ENCODE assay signal across 14 mouse cellular contexts in genomic region chr1:62752055-62752454, GRCm38 (mm10). TPM values are rescaled to one million over a fixed set of nuclear protein-coding genes. Genes with fewer than 3 reads are reported as not detected.
DNase-seq lines count a peak whose midpoint lies in the region; ATAC-seq and TF ChIP-seq lines count a peak whose summit lies in the region.
"Had no signal": no experiment of that assay in that cellular context is flagged by ENCODE, and none has a peak within 500 bp of the region (broad histone marks: within the 10 kb centered on the region; RNA-seq: fewer than 3 reads in every experiment).

No protein-coding gene starts in this region.

- no peak overlapping the region for H3K4me3 ChIP-seq in midbrain, embryonic 12.5 days
- no peak overlapping the region for H3K4me3 ChIP-seq in midbrain, postnatal 0 days (ENCODE audit: low read depth, low read length)
- no peak overlapping the region for H3K4me3 ChIP-seq in embryonic facial prominence, embryonic 15.5 days (replicated peaks)
- no peak overlapping the region for H3K4me3 ChIP-seq in midbrain, embryonic 16.5 days (ENCODE audit: low read depth, low read length)
- H3K4me3 ChIP-seq: left cerebral cortex, adult 2 months; lung, embryonic 15.5 days had no signal

- H3K27me3 ChIP-seq in midbrain, embryonic 12.5 days, result peaks cover 62% of the 10 kb centered on the region
- no peaks in the 10 kb centered on the region for H3K27me3 ChIP-seq in midbrain, postnatal 0 days (ENCODE audit: insufficient read depth, low read length)
- H3K27me3 ChIP-seq in embryonic facial prominence, embryonic 15.5 days, result no peaks in the 10 kb centered on the region
- H3K27me3 ChIP-seq in midbrain, embryonic 16.5 days (ENCODE audit: control insufficient read depth, insufficient read depth, low read depth, low read length), result no peaks in the 10 kb centered on the region; the same call in 1 of the 2 replicates
- H3K27me3 ChIP-seq: lung, embryonic 15.5 days had no signal

- peak; percentile 21; the same call in 1 of the 2 replicates for ATAC-seq in midbrain, embryonic 12.5 days (ENCODE audit: low FRiP score, low read depth)
- ATAC-seq in midbrain, postnatal 0 days (ENCODE audit: low FRiP score), result no peak
- ATAC-seq in embryonic facial prominence, embryonic 15.5 days (ENCODE audit: insufficient number of reproducible peaks, low FRiP score, low TSS enrichment, low read depth), result peak; percentile 64; the same call in 1 of the 2 replicates
- ATAC-seq in midbrain, embryonic 16.5 days, result no peak

- DNase-seq in heart, adult 11 months, result peak; percentile 82
- DNase-seq in heart, adult 9 months (ENCODE audit: low spot score in 2 of 2), result no peak
- DNase-seq in midbrain, postnatal 0 days (ENCODE audit: low spot score), result no peak
- DNase-seq in embryo, embryonic 11 days, result no peak
- DNase-seq in lung, postnatal 14 days, result no peak
- DNase-seq: adrenal gland, adult 8-10 months; cerebellum, adult 9-11 months; kidney, adult 11 months; thymus, adult 2 months had no signal

- no peak overlapping the region for H3K9ac ChIP-seq in midbrain, embryonic 12.5 days (replicated peaks)
- H3K9ac ChIP-seq in midbrain, postnatal 0 days (replicated peaks; ENCODE audit: low read length, poor library complexity, severe bottlenecking), result no peak overlapping the region
- H3K9ac ChIP-seq in embryonic facial prominence, embryonic 15.5 days, result no peak overlapping the region
- H3K9ac ChIP-seq in midbrain, embryonic 16.5 days (ENCODE audit: low read depth, low read length), result no peak overlapping the region
- H3K9ac ChIP-seq: lung, embryonic 15.5 days had no signal

- no peak for TF ChIP-seq CTCF in midbrain, postnatal 0 days (IDR thresholded peaks at IDR 0.05)

- no peaks in the 10 kb centered on the region for H3K36me3 ChIP-seq in midbrain, embryonic 12.5 days
- peaks cover 8% of the 10 kb centered on the region; the same call in 1 of the 2 replicates for H3K36me3 ChIP-seq in midbrain, postnatal 0 days (ENCODE audit: insufficient read depth, low read length)
- peaks cover 14% of the 10 kb centered on the region; the same call in 1 of the 2 replicates for H3K36me3 ChIP-seq in embryonic facial prominence, embryonic 15.5 days
- peaks cover 2% of the 10 kb centered on the region; the same call in 1 of the 2 replicates for H3K36me3 ChIP-seq in midbrain, embryonic 16.5 days (ENCODE audit: control insufficient read depth, insufficient read depth, low read length)
- H3K36me3 ChIP-seq: lung, embryonic 15.5 days had no signal

- 73% methylated on average over 8 of the region's 8 CpGs for WGBS in midbrain, embryonic 12.5 days
- 54% methylated on average over 8 of the region's 8 CpGs for WGBS in midbrain, postnatal 0 days
- WGBS in embryonic facial prominence, embryonic 15.5 days, result 49% methylated on average over 8 of the region's 8 CpGs
- 52% methylated on average over 8 of the region's 8 CpGs for WGBS in midbrain, embryonic 16.5 days

- H3K9me3 ChIP-seq in midbrain, embryonic 12.5 days, result no peaks in the 10 kb centered on the region
- no peaks in the 10 kb centered on the region for H3K9me3 ChIP-seq in midbrain, postnatal 0 days (ENCODE audit: low read length)
- H3K9me3 ChIP-seq in embryonic facial prominence, embryonic 15.5 days (replicated peaks), result no peaks in the 10 kb centered on the region
- no peaks in the 10 kb centered on the region for H3K9me3 ChIP-seq in midbrain, embryonic 16.5 days (replicated peaks; ENCODE audit: control insufficient read depth, low read length, poor library complexity, severe bottlenecking)
- H3K9me3 ChIP-seq: lung, embryonic 15.5 days had no signal

- peaks cover 51% of the 10 kb centered on the region for H3K4me1 ChIP-seq in midbrain, embryonic 12.5 days
- peaks cover 8% of the 10 kb centered on the region; the same call in 1 of the 2 replicates for H3K4me1 ChIP-seq in midbrain, postnatal 0 days (ENCODE audit: insufficient read depth, low read length)
- H3K4me1 ChIP-seq in embryonic facial prominence, embryonic 15.5 days, result peaks cover 53% of the 10 kb centered on the region
- H3K4me1 ChIP-seq in midbrain, embryonic 16.5 days (ENCODE audit: control insufficient read depth, insufficient read depth, low read length), result peaks cover 28% of the 10 kb centered on the region

- no peak overlapping the region for H3K27ac ChIP-seq in midbrain, embryonic 12.5 days (replicated peaks)
- H3K27ac ChIP-seq in midbrain, postnatal 0 days (ENCODE audit: low read depth, low read length), result no peak overlapping the region
- H3K27ac ChIP-seq in embryonic facial prominence, embryonic 15.5 days (replicated peaks), result peak overlapping the region; percentile 78
- peak overlapping the region; percentile 15; the same call in 1 of the 2 replicates for H3K27ac ChIP-seq in midbrain, embryonic 16.5 days (ENCODE audit: low read length)
- H3K27ac ChIP-seq: left cerebral cortex, adult 2 months; lung, embryonic 15.5 days had no signal

- H3K4me2 ChIP-seq in midbrain, embryonic 12.5 days (replicated peaks), result no peak overlapping the region
- no peak overlapping the region for H3K4me2 ChIP-seq in midbrain, postnatal 0 days (ENCODE audit: low read depth, low read length, poor library complexity, severe bottlenecking)
- peak overlapping the region; percentile 13; the same call in 1 of the 2 replicates for H3K4me2 ChIP-seq in embryonic facial prominence, embryonic 15.5 days (replicated peaks)
- no peak overlapping the region for H3K4me2 ChIP-seq in midbrain, embryonic 16.5 days (ENCODE audit: low read length)

RNA-seq across cellular contexts. Expression of gene Nrp2, which starts 49.0 kb away (rescaled TPM):
- 20.7 and 26.0 TPM in 2 replicates for polyA plus RNA-seq in midbrain, embryonic 12.5 days (2016; fragmentation: Nextera tagmentation; extraction: Ambion mirVana)
- 56.7 and 60.1 TPM in 2 replicates for total RNA-seq in midbrain, postnatal 0 days (2014; rRNA removed)
- polyA plus RNA-seq in midbrain, postnatal 0 days (2015; fragmentation: Nextera tagmentation; extraction: Ambion mirVana), result 14.0 and 17.1 TPM in 2 replicates
- 49.9 and 50.0 TPM in 2 replicates for polyA plus RNA-seq in embryonic facial prominence, embryonic 15.5 days (2015; fragmentation: Nextera tagmentation; extraction: Ambion mirVana)
- polyA plus RNA-seq in midbrain, embryonic 16.5 days (2015; fragmentation: Nextera tagmentation; extraction: Ambion mirVana), result 23.4 and 33.3 TPM in 2 replicates

Comparison
In these comparisons a context has a peak if more than half of its experiments do, and no peak if none do; other contexts are left out.
1. ATAC-seq: peak in midbrain, embryonic 12.5 days (single experiment) and embryonic facial prominence, embryonic 15.5 days (single experiment); none in midbrain, postnatal 0 days (single experiment) and midbrain, embryonic 16.5 days (single experiment).
2. H3K27ac ChIP-seq: peak in embryonic facial prominence, embryonic 15.5 days (single experiment) and midbrain, embryonic 16.5 days (single experiment); none in midbrain, embryonic 12.5 days (single experiment) and midbrain, postnatal 0 days (single experiment).